Mouse (Mus musculus): ENCODE data around the gene Kdelr1.

The Kdelr1 gene

DNA sequence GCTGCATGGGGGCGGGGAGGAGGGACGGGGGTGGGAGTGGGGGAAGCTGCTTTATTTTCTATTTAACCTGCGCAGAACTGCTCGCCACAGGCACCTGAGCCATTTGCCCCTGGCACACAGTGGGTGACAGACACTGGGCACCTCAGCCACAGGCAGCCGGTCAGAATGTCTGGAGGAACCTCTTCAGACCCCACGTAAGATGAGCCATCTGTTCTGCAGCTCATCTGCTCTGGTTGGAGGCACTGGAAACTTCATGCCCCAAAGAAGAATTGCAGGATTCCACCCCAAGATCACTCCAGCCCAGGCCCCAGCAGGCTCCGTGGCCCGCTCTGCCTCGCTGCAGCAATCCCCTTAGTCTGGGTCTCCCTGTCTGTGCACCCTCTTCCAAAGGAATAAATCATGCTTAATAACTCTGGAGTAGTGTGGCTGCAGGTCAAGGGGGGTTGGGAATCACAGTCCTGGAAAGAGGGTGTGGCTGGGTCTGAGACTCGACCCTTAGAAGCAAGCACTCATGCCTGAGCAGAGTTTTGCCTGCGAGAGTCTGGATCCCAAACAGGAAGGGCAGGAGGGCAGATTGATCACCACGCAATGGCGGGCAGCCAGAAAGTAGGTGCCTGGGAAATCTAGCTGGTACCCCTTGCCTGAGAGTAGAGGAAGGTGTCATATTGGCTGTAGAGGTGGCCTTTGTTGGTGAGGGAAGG lies 44.6 kb downstream of the Kdelr1 start:
- DNase-seq (ENCODE audit: low read depth), result no peak

DNA sequence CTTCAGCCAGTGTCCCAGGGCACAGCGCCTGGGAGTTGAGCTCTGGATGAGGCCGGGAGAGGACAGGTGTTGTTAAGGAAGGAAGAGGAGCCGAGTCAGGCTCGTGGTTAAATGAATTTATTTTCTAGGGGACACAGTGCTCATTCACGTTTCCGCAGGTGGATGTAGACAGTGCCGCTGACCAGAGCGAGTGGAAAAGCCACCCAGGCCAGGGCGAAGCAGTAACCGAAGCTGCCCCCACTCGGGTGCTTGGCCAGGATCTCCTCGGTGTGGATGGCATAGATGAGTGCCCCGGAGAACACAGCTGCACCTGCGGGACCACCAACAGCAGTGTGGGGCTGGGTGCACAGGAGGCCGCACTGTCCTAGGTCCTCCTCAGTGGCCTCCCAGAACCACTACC lies 45.4 kb downstream of the Kdelr1 start:
- DNase-seq (ENCODE audit: low read depth), result no peak

DNA sequence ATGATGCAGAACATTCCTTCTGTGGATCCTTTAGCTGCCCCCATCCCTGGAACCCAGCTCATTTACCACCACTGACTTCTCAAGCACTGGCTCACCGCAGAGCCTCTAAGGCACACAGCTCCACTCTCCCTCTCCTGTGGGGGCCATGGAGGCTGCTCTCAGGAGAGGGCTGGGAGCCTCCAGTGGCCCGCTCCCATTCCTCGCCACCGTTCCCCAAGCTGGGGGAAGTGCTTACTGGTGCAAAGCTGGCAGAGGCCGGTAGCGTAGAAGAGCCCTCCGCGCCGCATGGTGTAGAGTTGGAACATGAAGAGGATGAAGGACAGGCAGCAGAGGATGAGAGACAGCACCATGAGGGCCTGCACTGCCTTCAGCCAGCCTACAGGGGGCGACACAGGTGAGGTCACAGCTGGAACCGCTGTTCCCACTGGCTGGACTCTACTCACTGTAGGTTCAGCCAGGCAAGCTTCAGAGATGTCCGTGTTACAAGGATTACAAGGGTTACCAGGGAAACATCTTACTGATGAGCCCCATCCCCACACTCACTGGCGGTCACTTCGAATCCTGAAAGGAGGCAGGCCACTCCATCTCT lies 46.6 kb downstream of the Kdelr1 start:
- DNase-seq (ENCODE audit: low read depth), result no peak

- no peak for DNase-seq (ENCODE audit: low read depth)
Observed at GRCm38 (mm10) chr7:45919761-45920160, 47.2 kb downstream of the Kdelr1 start.

GRCm38 (mm10) chr7:45920583-45921241 lies 48.1 kb downstream of the Kdelr1 start:
- DNase-seq (ENCODE audit: low read depth), result no peak

DNA sequence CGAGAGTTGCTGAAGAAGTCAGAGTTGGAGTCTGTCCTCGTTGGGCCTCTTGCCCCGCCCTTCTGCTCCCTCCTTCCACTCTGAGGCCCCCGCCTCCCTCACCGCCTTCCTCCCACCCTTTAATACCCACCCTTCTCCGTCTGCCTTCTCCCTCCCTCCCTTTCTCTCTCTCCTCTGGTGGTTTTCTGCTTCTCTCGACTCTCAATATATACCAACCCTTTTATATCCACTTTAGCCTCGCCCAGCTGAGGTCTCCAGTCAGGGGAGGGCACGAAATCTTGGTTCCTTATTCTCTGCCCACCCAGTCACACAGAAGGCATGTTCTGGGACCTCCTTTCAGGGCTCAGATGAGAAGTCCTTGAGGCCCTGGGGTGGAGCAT lies 48.7 kb downstream of the Kdelr1 start, which contains the start of gene Emp3:
Gene Emp3, minus strand, starts transcription at position 163 of the 380 bp plus-strand sequence.
- DNase-seq (ENCODE audit: low read depth), result no peak

- DNase-seq (ENCODE audit: low read depth), result no peak
Observed at GRCm38 (mm10) chr7:45921950-45922600, 49.5 kb downstream of the Kdelr1 start.

DNA sequence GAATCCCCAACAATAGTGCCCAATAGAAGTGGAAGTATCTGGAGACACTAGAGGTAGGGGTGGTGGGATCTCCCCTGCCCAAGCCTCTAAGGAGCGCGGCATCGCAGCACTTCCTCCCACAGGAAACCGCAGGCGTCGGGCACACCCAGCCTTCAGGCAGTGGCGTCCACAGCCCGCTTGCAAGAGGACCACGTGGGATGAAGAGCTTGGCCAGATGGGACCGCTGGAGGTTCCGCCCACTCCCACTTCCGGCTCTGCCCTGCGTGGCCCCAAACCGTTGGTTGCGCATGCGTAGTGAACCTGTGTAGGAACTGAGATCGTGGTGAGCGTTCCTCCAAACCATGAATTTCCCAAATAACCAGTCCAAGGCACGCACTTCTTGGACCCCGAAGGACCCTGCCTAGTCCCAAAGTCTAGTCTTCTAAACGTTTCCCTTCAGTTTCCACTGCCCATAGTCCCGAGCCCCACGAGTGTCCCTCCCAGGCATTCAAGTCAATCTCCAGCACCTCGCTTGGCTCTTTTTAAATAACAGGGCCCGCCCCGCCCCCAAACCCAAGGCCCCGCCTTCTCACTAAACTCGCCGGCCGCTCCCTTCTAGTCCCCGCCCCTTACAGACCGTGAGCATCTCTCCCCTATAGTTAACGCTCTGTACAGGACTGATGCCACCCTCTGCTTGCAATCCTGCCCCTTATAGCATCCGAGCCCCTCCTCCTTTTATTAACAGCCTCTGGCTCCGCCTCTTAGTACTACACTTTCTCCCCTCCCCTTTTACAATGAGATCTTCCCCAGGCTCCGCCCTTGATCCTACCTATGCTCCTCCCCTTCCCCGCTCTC lies 50.6 kb downstream of the Kdelr1 start:
- peak; percentile 97 for DNase-seq (ENCODE audit: low read depth)

GRCm38 (mm10) chr7:45923762-45924428 lies 51.3 kb downstream of the Kdelr1 start, which contains the start of gene Ccdc114:
Gene Ccdc114, plus strand, starts transcription at chr7:45924072.
- DNase-seq (ENCODE audit: low read depth), result no peak

DNA sequence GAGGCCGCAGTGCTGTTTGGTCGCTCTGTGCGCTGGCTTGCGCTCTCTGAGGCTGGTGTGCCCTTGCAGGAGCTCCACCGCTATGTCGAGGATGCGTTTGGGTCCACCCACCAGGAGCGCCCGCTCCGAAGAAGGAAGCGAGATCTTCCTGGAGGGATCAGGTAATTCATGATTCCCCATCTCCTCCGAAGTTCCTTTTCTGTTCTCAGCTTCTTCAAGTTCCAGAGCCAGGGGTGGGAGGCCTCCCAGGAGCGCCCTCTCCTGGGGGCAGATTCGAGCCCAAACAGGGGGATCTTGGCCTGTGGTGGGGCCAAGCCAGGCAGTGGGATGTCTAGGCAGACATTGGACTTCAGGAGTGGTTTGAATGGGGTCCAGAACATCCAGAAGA lies 51.9 kb downstream of the Kdelr1 start:
- no peak for DNase-seq (ENCODE audit: low read depth)

DNA sequence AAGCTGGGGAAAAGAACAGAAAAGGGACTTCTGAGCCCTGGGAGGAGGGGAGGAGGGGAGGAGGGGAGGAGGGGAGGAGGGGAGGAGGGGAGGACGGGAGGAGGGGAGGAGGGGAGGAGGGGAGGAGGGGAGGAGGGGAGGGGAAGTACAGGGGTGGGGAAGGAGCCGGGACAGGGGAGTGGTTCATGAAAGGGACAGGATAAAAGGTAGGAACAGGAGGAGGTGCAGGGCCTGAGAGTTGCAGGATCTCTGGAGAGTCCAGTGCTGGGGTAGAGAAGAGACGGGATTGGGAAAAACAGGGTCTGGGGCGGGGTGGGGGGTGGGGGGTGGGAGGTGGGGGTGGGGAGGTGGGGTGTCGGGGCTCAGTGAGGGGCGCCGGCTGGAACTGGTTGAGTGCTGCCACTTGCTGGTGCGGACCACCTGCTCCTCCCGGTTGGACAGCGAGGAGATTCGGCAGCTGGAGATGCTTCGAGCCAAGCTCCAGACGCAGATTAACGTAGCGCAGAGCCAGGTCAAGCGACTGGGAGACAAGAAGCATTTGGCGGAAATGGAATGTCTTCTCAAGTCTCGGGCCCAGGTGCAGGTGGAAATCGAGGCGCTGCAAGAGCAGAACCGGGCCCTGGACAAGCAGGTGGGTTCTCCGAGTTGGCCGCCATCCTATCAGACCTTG lies 56.2 kb downstream of the Kdelr1 start:
- DNase-seq (ENCODE audit: low read depth), result no peak

- no peak for DNase-seq (ENCODE audit: low read depth)
Observed at GRCm38 (mm10) chr7:45929688-45930087, 57.1 kb downstream of the Kdelr1 start.
